20 mouse cellular contexts compared by ENCODE assay signal in genomic region chr15:94263241-94263640, GRCm38 (mm10).
DNase-seq lines count a peak whose midpoint lies in the region; ATAC-seq and TF ChIP-seq lines count a peak whose summit lies in the region.
"Had no signal": no experiment of that assay in that cellular context is flagged by ENCODE, and none has a peak within 500 bp of the region (broad histone marks: within the 10 kb centered on the region; RNA-seq: fewer than 3 reads in every experiment).

No protein-coding gene starts in this region.

- TF ChIP-seq POLR2A in kidney, adult 2 months (IDR thresholded peaks at IDR 0.05; ENCODE audit: low read depth, low read length): no peak
- no peak for TF ChIP-seq POLR2A in myocyte (IDR thresholded peaks at IDR 0.05; ENCODE audit: insufficient read length, low read depth)

- H3ac ChIP-seq in myocyte (ENCODE audit: control insufficient read depth, insufficient read length): no peak overlapping the region

- H3K4me1 ChIP-seq in forebrain, embryonic 14.5 days (ENCODE audit: control insufficient read depth, insufficient read depth, low read length): peaks cover 11% of the 10 kb centered on the region; the same call in 1 of the 2 replicates
- no peaks in the 10 kb centered on the region for H3K4me1 ChIP-seq in forebrain, embryonic 11.5 days (replicated peaks; ENCODE audit: control insufficient read depth, insufficient read depth, low read length)
- peaks cover 16% of the 10 kb centered on the region for H3K4me1 ChIP-seq in kidney, embryonic 15.5 days
- H3K4me1 ChIP-seq in kidney, adult 2 months (ENCODE audit: control insufficient read depth, insufficient read depth, low read length): no peaks in the 10 kb centered on the region
- H3K4me1 ChIP-seq: midbrain, embryonic 15.5 days had no signal

- peak overlapping the region; percentile 60 for H3K27ac ChIP-seq in forebrain, embryonic 14.5 days (ENCODE audit: low read depth, low read length)
- H3K27ac ChIP-seq in forebrain, embryonic 11.5 days (ENCODE audit: low read depth, low read length): no peak overlapping the region
- H3K27ac ChIP-seq in kidney, embryonic 15.5 days: no peak overlapping the region
- H3K27ac ChIP-seq in kidney, adult 2 months (ENCODE audit: insufficient read depth, low read depth, low read length): no peak overlapping the region
- H3K27ac ChIP-seq: heart, embryonic 13.5 days; midbrain, embryonic 15.5 days had no signal

- peak; percentile 48 for DNase-seq in forebrain, embryonic 14.5 days (ENCODE audit: low spot score)
- no peak for DNase-seq in forebrain, embryonic 11.5 days (ENCODE audit: low spot score)
- DNase-seq in kidney, adult 2 months: no peak
- peak; percentile 18 for DNase-seq in right cerebral cortex, adult 18-20 months
- DNase-seq in right cerebral cortex, postnatal 4 days: no peak
- no peak for DNase-seq in cerebellum, postnatal 36 days
- DNase-seq: adrenal gland, adult 8-10 months; cerebellum, postnatal 25 days; heart, adult 11 months; liver; liver, postnatal 0 days; spleen, adult 18-20 months; thymus, adult 2 months had no signal

- no peaks in the 10 kb centered on the region for H3K36me3 ChIP-seq in forebrain, embryonic 14.5 days (ENCODE audit: control insufficient read depth, insufficient read depth, low read length)
- H3K36me3 ChIP-seq in forebrain, embryonic 11.5 days (ENCODE audit: control insufficient read depth, insufficient read depth, low read length): no peaks in the 10 kb centered on the region
- no peaks in the 10 kb centered on the region for H3K36me3 ChIP-seq in kidney, embryonic 15.5 days
- H3K36me3 ChIP-seq in kidney, adult 2 months (ENCODE audit: control insufficient read depth, insufficient read depth, low read length): no peaks in the 10 kb centered on the region
- no peaks in the 10 kb centered on the region for H3K36me3 ChIP-seq in myocyte (ENCODE audit: control insufficient read depth, insufficient read depth)
- H3K36me3 ChIP-seq: G1E; heart, embryonic 13.5 days; midbrain, embryonic 15.5 days had no signal

- H3K9me3 ChIP-seq in forebrain, embryonic 14.5 days (replicated peaks; ENCODE audit: control insufficient read depth, low read length): no peaks in the 10 kb centered on the region
- H3K9me3 ChIP-seq in forebrain, embryonic 11.5 days (ENCODE audit: control insufficient read depth, low read length): no peaks in the 10 kb centered on the region
- H3K9me3 ChIP-seq in kidney, embryonic 15.5 days (replicated peaks): no peaks in the 10 kb centered on the region
- H3K9me3 ChIP-seq: heart, embryonic 13.5 days; midbrain, embryonic 15.5 days had no signal

- H3K4me2 ChIP-seq in forebrain, embryonic 14.5 days (ENCODE audit: low read length): no peak overlapping the region
- no peak overlapping the region for H3K4me2 ChIP-seq in forebrain, embryonic 11.5 days (ENCODE audit: low read depth, low read length, severe bottlenecking)
- no peak overlapping the region for H3K4me2 ChIP-seq in kidney, embryonic 15.5 days
- H3K4me2 ChIP-seq in myocyte (ENCODE audit: low read depth): peak overlapping the region; percentile 9
- H3K4me2 ChIP-seq: heart, embryonic 13.5 days; midbrain, embryonic 15.5 days had no signal

- 68% methylated on average over 10 of the region's 10 CpGs for WGBS in forebrain, embryonic 14.5 days
- WGBS in forebrain, embryonic 11.5 days: 88% methylated on average over 10 of the region's 10 CpGs
- WGBS in kidney, embryonic 15.5 days: 25% methylated on average over 10 of the region's 10 CpGs
- WGBS in kidney, adult 2 months: 26% methylated on average over 10 of the region's 10 CpGs

- no peaks in the 10 kb centered on the region for H3K27me3 ChIP-seq in forebrain, embryonic 14.5 days (replicated peaks; ENCODE audit: control insufficient read depth, insufficient read depth, low read length)
- no peaks in the 10 kb centered on the region for H3K27me3 ChIP-seq in forebrain, embryonic 11.5 days (ENCODE audit: control insufficient read depth, insufficient read depth, low read length)
- no peaks in the 10 kb centered on the region for H3K27me3 ChIP-seq in kidney, embryonic 15.5 days
- no peaks in the 10 kb centered on the region for H3K27me3 ChIP-seq in kidney, adult 2 months (replicated peaks; ENCODE audit: control insufficient read depth, insufficient read depth, low read length)
- no peaks in the 10 kb centered on the region for H3K27me3 ChIP-seq in myocyte (ENCODE audit: control insufficient read depth, insufficient read depth, insufficient read length)
- H3K27me3 ChIP-seq: heart, embryonic 13.5 days; midbrain, embryonic 15.5 days had no signal

- peak; percentile 55; the same call in 1 of the 2 replicates for ATAC-seq in forebrain, embryonic 14.5 days
- ATAC-seq in forebrain, embryonic 11.5 days (replicated peaks; ENCODE audit: low FRiP score): no peak
- ATAC-seq in kidney, embryonic 15.5 days (replicated peaks; ENCODE audit: low FRiP score): peak; percentile 75; the same call in 1 of the 2 replicates
- ATAC-seq: CD4-positive, CD25-positive, alpha-beta regulatory T cell, adult 4 months; intestine, embryonic 16.5 days; liver, postnatal 0 days; midbrain, embryonic 15.5 days had no signal

- no peak overlapping the region for H3K4me3 ChIP-seq in forebrain, embryonic 14.5 days (ENCODE audit: low read depth, low read length)
- H3K4me3 ChIP-seq in forebrain, embryonic 11.5 days (ENCODE audit: low read depth, low read length): no peak overlapping the region
- H3K4me3 ChIP-seq in kidney, embryonic 15.5 days (replicated peaks): no peak overlapping the region
- no peak overlapping the region for H3K4me3 ChIP-seq in kidney, adult 2 months (ENCODE audit: insufficient read depth, low read depth, low read length)
- no peak overlapping the region for H3K4me3 ChIP-seq in myocyte
- H3K4me3 ChIP-seq: heart, embryonic 13.5 days; midbrain, embryonic 15.5 days had no signal

- no peak overlapping the region for H3K9ac ChIP-seq in forebrain, embryonic 14.5 days (ENCODE audit: low read length)
- H3K9ac ChIP-seq in forebrain, embryonic 11.5 days (ENCODE audit: low read length): no peak overlapping the region
- no peak overlapping the region for H3K9ac ChIP-seq in kidney, embryonic 15.5 days
- H3K9ac ChIP-seq: heart, embryonic 13.5 days; liver, postnatal 0 days; midbrain, embryonic 15.5 days had no signal

- no peaks in the 10 kb centered on the region for H3K79me2 ChIP-seq in myocyte (ENCODE audit: control insufficient read depth, insufficient read depth)

- TF ChIP-seq CTCF in kidney, adult 2 months (conservative IDR thresholded peaks at IDR 0.05; ENCODE audit: insufficient read depth, insufficient read length, low read depth, low read length): no peak

TF ChIP-seq in myocyte, 11 proteins besides CTCF, POLR2A, EP300 and RAD21:
- TF ChIP-seq MYOD1 (IDR thresholded peaks at IDR 0.05; ENCODE audit: control insufficient read depth in 1 of 3, insufficient read length in 2 of 3, low read depth in 2 of 3): peak in 2 of 3 experiments; percentile 2 to 54
- no peak for TF ChIP-seq MAX (IDR thresholded peaks at IDR 0.05; ENCODE audit: low read depth)
- TF ChIP-seq E2F4 (IDR thresholded peaks at IDR 0.05; ENCODE audit: insufficient read depth): no peak
- TF ChIP-seq MYOG (IDR thresholded peaks at IDR 0.05; ENCODE audit: control insufficient read depth in 1 of 3, insufficient read depth in 1 of 3, insufficient read length in 2 of 3, low read depth in 2 of 3): peak in 1 of 3 experiments; percentile 48
- no peak for TF ChIP-seq REST (IDR thresholded peaks at IDR 0.05; ENCODE audit: insufficient read depth, insufficient read length)
- no peak for TF ChIP-seq POLR2AphosphoS2 (IDR thresholded peaks at IDR 0.05; ENCODE audit: insufficient read length, low read depth)

Comparison
In these comparisons a context has a peak if more than half of its experiments do, and no peak if none do; other contexts are left out.
1. DNase-seq: peak in forebrain, embryonic 14.5 days (single experiment) and right cerebral cortex, adult 18-20 months (single experiment); none in forebrain, embryonic 11.5 days (single experiment), kidney, adult 2 months (single experiment), right cerebral cortex, postnatal 4 days (single experiment) and cerebellum, postnatal 36 days (0 of 2).